Mouse (Mus musculus) neural tube, embryonic 11.5 days (tissue): Measurements from ENCODE around the gene Tead2. TPM values are rescaled to one million over a fixed set of nuclear protein-coding genes. Genes with fewer than 3 reads are reported as not detected.
"Not testable (repeated sequence)": the region's sequence is repeated elsewhere in the genome, so short reads cannot be mapped to it uniquely, and the experiment has no call there.

ENCODE experiments used
- ATAC-seq: fragments of 200-750 bp; cut with Nextera tagmentation; 2 replicates; pipeline ENCODE4 v1.8.0; 2017; ENCODE audit warnings: moderate number of reproducible peaks, mild to moderate bottlenecking, moderate TSS enrichment, moderate library complexity; ENCODE audit not compliant: insufficient read depth, low FRiP score, low TSS enrichment
- DNase-seq: peaks from one replicate; pipeline ENCODE4 v3.0.0-alpha.2; 2015; ENCODE audit warnings: low spot score
- H3K27ac ChIP-seq: fragments of 300-500 bp; sonication (generic); 2 replicates; pipeline ENCODE4 v1.5.1; 2014; ENCODE audit warnings: low read depth, mild to moderate bottlenecking, low read length
- H3K27me3 ChIP-seq: fragments of 300-500 bp; sonication (generic); 2 replicates; pipeline ENCODE4 v1.6.1; 2014; ENCODE audit warnings: mild to moderate bottlenecking, low read length, mixed read lengths; ENCODE audit not compliant: control insufficient read depth, insufficient read depth
- H3K36me3 ChIP-seq: fragments of 300-500 bp; sonication (generic); 2 replicates; pipeline ENCODE4 v1.6.1; 2014; ENCODE audit warnings: mild to moderate bottlenecking, low read length, moderate library complexity, mixed read lengths; ENCODE audit not compliant: control insufficient read depth, insufficient read depth
- H3K4me1 ChIP-seq: fragments of 300-500 bp; sonication (generic); 2 replicates; pipeline ENCODE4 v1.6.1; 2014; ENCODE audit warnings: low read length, mixed read lengths; ENCODE audit not compliant: control insufficient read depth, insufficient read depth
- H3K4me2 ChIP-seq: fragments of 300-500 bp; sonication (generic); 2 replicates; pipeline ENCODE4 v1.6.1; 2014; ENCODE audit warnings: low read depth, mild to moderate bottlenecking, moderate library complexity
- H3K4me3 ChIP-seq: fragments of 300-500 bp; sonication (generic); 2 replicates; pipeline ENCODE4 v1.5.1; 2014; ENCODE audit warnings: low read depth, low read length
- H3K9ac ChIP-seq: fragments of 300-500 bp; sonication (generic); 2 replicates; pipeline ENCODE4 v1.6.1; 2014; ENCODE audit warnings: mild to moderate bottlenecking, low read length
- H3K9me3 ChIP-seq: fragments of 300-500 bp; sonication (generic); 2 replicates; pipeline ENCODE4 v1.6.1; 2016; ENCODE audit warnings: low read length; ENCODE audit not compliant: control insufficient read depth
- WGBS: fragments of 180-500 bp; shearing (Covaris S2); extraction: QIAGEN DNeasy Blood & Tissue Kit; methylation state at CpG from one replicate; pipeline ENCODE4 v1.1.7; 2014; 5-methylcytosine and 5-hydroxymethylcytosine counted together
- polyA plus RNA-seq: library from polyadenylated mRNA; unstranded; fragments of >200 nt; fragmentation: Nextera tagmentation; extraction: Ambion mirVana; gene quantifications from 2 replicates; pipeline ENCODE4 v1.2.1, GENCODE M21; 2014

Gene Tead2
- 247 and 252 TPM in 2 replicates for polyA plus RNA-seq

GRCm38 (mm10) chr7:45215673-45216441 is at the start of gene Tead2:
Gene Tead2 (plus strand): TSS chr7:45215753.
- H3K4me1 ChIP-seq, result peaks cover 13% of the 10 kb centered on the region
- peak within 1 kb of the TSS; percentile 62 for H3K4me3 ChIP-seq
- WGBS, result 0% methylated on average over 49 of the region's 55 CpGs
- peak within 1 kb of the TSS; percentile 85 for H3K9ac ChIP-seq
- H3K36me3 ChIP-seq, result peaks cover 17% of the 10 kb centered on the region
- peak within 1 kb of the TSS; percentile 79 for H3K4me2 ChIP-seq
- peaks cover 13% of the 10 kb centered on the region for H3K27me3 ChIP-seq
- H3K27ac ChIP-seq, result peak within 1 kb of the TSS; percentile 92
- peak; percentile 81 for DNase-seq
- ATAC-seq, result peak; percentile 56
- no peaks in the 10 kb centered on the region for H3K9me3 ChIP-seq

- 15% methylated on average over 10 of the region's 10 CpGs for WGBS
- H3K36me3 ChIP-seq, result no peaks in the 10 kb centered on the region; the same call in 1 of the 2 replicates
- no peak overlapping the region for H3K9ac ChIP-seq
- H3K27ac ChIP-seq, result no peak overlapping the region
- peaks cover 72% of the 10 kb centered on the region for H3K27me3 ChIP-seq
- ATAC-seq, result no peak
- H3K4me1 ChIP-seq, result peaks cover 9% of the 10 kb centered on the region
- peaks cover 8% of the 10 kb centered on the region for H3K9me3 ChIP-seq
- H3K4me2 ChIP-seq, result no peak overlapping the region
- H3K4me3 ChIP-seq, result no peak overlapping the region
- DNase-seq, result no peak
Observed at GRCm38 (mm10) chr7:45166950-45167401, 48.6 kb upstream of the Tead2 start.

- no peak overlapping the region for H3K9ac ChIP-seq
- DNase-seq (peak; percentile 60), ATAC-seq (no peak)
- H3K36me3 ChIP-seq, result no peaks in the 10 kb centered on the region; the same call in 1 of the 2 replicates
- WGBS, result 3% methylated on average over 19 of the region's 19 CpGs
- H3K9me3 ChIP-seq, result peaks cover 8% of the 10 kb centered on the region
- H3K4me2 ChIP-seq, result no peak overlapping the region
- no peak overlapping the region for H3K4me3 ChIP-seq
- H3K27me3 ChIP-seq, result peaks cover 66% of the 10 kb centered on the region
- H3K4me1 ChIP-seq, result peaks cover 3% of the 10 kb centered on the region
- H3K27ac ChIP-seq, result no peak overlapping the region
Observed at GRCm38 (mm10) chr7:45167761-45168445, 47.6 kb upstream of the Tead2 start.

- no peak for ATAC-seq
- no peak overlapping the region for H3K4me3 ChIP-seq
- H3K4me1 ChIP-seq, result peaks cover 3% of the 10 kb centered on the region
- H3K36me3 ChIP-seq, result no peaks in the 10 kb centered on the region; the same call in 1 of the 2 replicates
- WGBS, result 3% methylated on average over 24 of the region's 24 CpGs
- H3K4me2 ChIP-seq, result no peak overlapping the region
- H3K9ac ChIP-seq, result no peak overlapping the region
- H3K27ac ChIP-seq, result no peak overlapping the region
- no peak for DNase-seq
- H3K27me3 ChIP-seq, result peaks cover 59% of the 10 kb centered on the region
- peaks cover 8% of the 10 kb centered on the region for H3K9me3 ChIP-seq
Observed at GRCm38 (mm10) chr7:45168656-45169055, 46.9 kb upstream of the Tead2 start.

- H3K36me3 ChIP-seq, result no peaks in the 10 kb centered on the region; the same call in 1 of the 2 replicates
- peaks cover 8% of the 10 kb centered on the region for H3K9me3 ChIP-seq
- WGBS, result 97% methylated on average over 3 of the region's 3 CpGs
- no peak overlapping the region for H3K9ac ChIP-seq
- H3K4me3 ChIP-seq, result no peak overlapping the region
- peaks cover 58% of the 10 kb centered on the region for H3K27me3 ChIP-seq
- H3K27ac ChIP-seq, result no peak overlapping the region
- DNase-seq (no peak), ATAC-seq (no peak)
- H3K4me1 ChIP-seq, result no peaks in the 10 kb centered on the region
- no peak overlapping the region for H3K4me2 ChIP-seq
Observed at GRCm38 (mm10) chr7:45169495-45169894, 46.1 kb upstream of the Tead2 start.

- Histone ChIP-seq H3K36me3 (no peaks in the 10 kb centered on the region; the same call in 1 of the 2 replicates), H3K9me3 (peaks cover 8% of the 10 kb centered on the region), H3K27me3 (peaks cover 60% of the 10 kb centered on the region), H3K27ac (no peak overlapping the region), H3K4me1 (peaks cover 6% of the 10 kb centered on the region), H3K4me2 (no peak overlapping the region), H3K9ac (no peak overlapping the region), H3K4me3 (no peak overlapping the region)
- DNase-seq (no peak), ATAC-seq (no peak)
- 64% methylated on average over 7 of the region's 7 CpGs for WGBS
Observed at GRCm38 (mm10) chr7:45172974-45173373, 42.6 kb upstream of the Tead2 start.

GRCm38 (mm10) chr7:45173772-45174171 is 41.8 kb upstream of the Tead2 start:
- 60% methylated on average over 1 of the region's 1 CpGs for WGBS
- not testable (repeated sequence) for H3K9ac ChIP-seq, H3K4me1 ChIP-seq

GRCm38 (mm10) chr7:45174567-45175280 is 40.8 kb upstream of the Tead2 start:
- Histone ChIP-seq H3K27ac (no peak overlapping the region), H3K4me3 (no peak overlapping the region), H3K4me2 (peak overlapping the region; percentile 4; the same call in 1 of the 2 replicates), H3K27me3 (peaks cover 61% of the 10 kb centered on the region), H3K4me1 (peaks cover 6% of the 10 kb centered on the region), H3K9ac (no peak overlapping the region), H3K36me3 (no peaks in the 10 kb centered on the region; the same call in 1 of the 2 replicates), H3K9me3 (peaks cover 2% of the 10 kb centered on the region)
- WGBS, result 4% methylated on average over 29 of the region's 29 CpGs
- no peak for ATAC-seq
- DNase-seq, result peak; percentile 32

More at GRCm38 (mm10) chr7:45173772-45174171, 41.8 kb upstream of the Tead2 start:
- not testable (repeated sequence) for H3K4me2 ChIP-seq, H3K9me3 ChIP-seq, H3K4me3 ChIP-seq, H3K27ac ChIP-seq, ATAC-seq, H3K36me3 ChIP-seq, DNase-seq
- peaks cover 61% of the 10 kb centered on the region for H3K27me3 ChIP-seq
